Mouse (Mus musculus) spleen, adult 12 weeks (tissue): ENCODE data around the gene Wdr86.
"Not testable (repeated sequence)": the region's sequence is repeated elsewhere in the genome, so short reads cannot be mapped to it uniquely, and the experiment has no call there.

ENCODE experiments used
- DNase-seq: peaks from one replicate; pipeline ENCODE4 v3.0.0; 2022; ENCODE audit warnings: low spot score

The Wdr86 gene

DNA sequence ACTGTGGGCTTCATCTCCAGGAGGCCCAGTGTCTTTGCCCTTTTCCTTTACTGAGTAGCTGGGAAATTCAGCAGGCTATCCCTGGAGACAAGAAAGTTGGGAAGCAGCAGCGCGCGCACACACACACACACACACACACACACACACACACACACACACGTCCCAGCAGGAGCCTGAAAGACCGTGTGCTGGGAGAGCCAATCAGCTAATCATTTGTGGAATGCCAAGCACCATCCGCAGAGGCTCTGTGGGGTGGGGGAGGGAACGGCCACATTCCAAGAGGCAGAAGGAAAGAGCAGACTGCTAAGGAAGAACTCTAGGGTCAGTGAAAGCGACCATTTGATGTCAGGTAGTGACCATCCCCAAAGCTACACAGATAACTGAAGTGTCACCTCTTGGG is 2.6 kb upstream of the Wdr86 start:
- DNase-seq, result no peak

DNA sequence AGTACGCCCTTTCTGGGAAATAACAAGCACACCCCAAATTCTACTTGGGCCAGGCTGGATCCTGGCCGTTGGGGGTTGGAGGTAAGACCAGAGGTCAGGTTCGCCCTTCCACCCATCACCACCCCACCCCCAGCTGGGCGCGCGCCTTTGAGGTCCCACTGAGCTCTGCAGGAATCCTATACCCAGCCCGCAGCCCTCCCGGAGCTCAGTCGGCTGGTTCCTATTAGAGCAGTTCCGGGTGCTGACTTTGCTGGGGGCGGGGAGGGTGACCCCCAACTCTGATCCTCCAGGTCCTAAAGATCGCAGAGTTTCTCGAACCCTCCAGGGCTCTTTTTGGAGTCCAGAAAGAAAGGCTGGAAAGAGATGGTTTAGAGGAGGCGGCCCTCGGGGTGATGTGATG is 459 bp upstream of the Wdr86 start:
- DNase-seq, result no peak

DNA sequence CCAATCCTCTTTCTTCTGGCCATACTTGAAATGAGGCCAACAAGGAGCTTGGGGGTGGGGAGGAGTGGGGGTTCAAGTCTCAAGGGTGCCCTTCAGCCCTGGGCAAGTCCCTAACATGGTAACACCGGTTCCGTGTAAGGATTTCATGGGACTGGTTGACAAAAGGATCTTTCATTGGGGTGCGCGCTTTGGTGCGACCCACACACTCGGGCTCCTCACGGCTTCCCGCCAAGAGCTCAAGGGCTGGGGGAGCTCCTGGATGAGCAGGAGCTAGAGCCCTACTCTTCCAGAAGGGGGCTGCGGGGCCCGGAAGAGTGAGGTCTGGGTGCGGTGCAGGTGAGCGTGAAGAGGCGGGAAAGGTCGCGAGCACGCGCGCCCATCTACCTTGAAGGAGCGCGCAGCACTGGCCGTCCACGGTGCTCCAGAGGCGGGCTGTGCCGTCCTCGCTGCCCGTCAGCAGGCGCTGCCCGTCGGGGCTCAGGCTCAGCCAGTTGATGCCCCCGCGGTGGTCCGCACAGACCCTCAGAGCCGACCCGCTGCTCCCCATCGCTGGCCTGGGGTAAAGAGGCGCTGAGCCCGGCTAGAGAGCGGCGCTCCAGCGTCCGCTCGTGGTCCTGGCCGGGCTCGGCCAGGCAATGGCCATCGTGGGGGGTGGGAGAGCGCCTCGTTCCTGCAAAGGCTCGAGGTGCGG is 585 bp downstream of the Wdr86 start:
- DNase-seq, result no peak

DNA sequence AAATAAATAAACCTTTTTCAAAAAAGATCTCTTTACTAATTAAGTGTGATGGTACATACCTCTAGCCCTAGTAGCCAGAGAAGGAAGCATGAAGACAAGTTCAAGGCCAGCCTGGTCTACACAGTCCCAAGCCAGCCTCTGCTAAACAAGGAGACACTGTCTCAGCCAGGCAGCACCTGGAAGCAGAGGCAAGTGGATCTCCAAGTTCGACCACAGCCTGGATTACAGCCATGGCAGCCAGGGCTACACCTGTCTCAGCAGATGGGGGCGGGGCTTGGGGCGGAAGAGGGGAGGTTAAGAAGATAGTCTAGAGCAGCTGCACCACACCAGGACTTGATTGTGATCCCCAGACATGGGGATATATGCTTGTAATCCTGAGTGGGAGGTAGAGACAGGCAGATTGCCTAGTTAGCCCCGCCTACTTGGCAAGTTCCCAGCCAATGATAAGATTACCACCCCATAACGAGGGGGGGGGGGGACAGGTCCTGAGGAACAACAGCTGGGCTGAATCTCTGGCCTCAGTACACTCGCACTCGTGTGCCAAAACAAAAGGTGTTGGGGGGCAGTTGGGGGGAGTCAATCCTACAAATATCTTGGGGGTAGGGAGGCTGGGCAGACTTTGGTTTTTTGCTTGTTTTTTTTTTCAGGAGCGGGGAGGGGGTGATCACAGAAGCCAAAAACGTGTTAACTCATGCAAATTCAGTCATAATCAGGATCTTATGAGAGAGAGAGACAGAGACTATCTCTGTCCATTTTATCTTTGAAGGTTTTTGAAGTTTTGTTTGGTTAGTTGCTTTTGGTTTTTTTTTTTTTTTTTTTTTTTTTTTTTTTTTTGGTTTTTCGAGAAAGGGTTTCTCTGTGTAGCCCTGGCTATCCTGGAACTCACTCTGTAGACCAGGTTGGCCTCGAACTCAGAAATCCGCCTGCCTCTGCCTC is 3.4 kb downstream of the Wdr86 start:
- no peak for DNase-seq

DNA sequence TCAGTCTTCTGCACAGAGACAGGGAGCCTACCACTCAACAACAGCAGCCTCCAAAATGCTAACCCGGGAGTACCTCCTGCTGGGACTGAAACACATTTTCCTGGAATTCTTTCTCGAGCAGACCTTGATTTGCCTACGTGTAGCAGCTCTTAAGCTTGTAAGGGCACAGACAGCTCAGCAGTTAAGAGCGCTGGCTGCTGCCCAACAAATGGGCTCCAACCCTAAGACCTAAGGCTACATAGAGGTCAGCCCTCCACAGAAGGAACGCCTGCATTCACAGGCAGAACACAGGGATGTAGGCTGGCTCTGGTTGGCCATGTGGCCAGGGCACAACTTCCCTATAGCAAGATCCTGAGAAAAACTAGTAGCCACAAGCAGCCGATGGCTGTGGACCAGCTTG is 4.6 kb downstream of the Wdr86 start:
- no peak for DNase-seq

DNA sequence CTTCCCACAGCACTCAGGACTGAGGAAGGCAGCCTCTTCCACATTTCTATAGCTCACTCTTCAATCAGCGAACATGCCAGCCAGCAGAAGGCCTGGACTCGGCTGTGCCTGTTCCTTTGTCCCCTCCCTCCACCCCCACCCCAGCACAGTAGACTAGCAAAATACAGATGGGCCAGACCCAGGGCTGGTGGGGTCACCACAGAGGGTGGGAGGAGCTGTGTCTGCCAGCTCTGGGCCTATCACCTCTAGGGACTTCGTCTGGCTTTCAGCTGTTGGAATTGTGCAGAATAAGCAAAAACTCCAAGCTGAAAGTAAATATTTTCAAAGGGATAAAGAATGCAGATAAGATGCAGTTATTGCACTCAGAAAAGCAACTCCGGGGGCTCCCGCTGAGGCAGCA is 5.7 kb downstream of the Wdr86 start:
- DNase-seq, result no peak

DNA sequence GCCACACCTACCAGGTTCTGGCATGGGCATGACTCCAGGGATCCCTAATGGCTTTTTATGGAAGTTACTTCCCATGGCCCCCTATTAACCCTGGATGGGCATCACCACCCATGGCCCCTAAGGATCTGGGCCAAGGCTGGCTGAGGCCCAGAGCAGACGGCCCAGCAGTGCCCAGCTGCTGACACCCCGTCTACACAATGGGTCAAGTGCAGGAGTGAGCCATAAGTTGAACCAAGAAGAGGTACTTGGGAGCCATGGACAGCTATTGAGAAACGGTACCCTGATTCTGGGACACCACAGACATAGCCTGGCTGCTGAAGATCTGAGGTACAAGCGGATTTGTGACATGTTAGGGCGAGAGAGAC is 6.3 kb downstream of the Wdr86 start:
- DNase-seq, result no peak

DNA sequence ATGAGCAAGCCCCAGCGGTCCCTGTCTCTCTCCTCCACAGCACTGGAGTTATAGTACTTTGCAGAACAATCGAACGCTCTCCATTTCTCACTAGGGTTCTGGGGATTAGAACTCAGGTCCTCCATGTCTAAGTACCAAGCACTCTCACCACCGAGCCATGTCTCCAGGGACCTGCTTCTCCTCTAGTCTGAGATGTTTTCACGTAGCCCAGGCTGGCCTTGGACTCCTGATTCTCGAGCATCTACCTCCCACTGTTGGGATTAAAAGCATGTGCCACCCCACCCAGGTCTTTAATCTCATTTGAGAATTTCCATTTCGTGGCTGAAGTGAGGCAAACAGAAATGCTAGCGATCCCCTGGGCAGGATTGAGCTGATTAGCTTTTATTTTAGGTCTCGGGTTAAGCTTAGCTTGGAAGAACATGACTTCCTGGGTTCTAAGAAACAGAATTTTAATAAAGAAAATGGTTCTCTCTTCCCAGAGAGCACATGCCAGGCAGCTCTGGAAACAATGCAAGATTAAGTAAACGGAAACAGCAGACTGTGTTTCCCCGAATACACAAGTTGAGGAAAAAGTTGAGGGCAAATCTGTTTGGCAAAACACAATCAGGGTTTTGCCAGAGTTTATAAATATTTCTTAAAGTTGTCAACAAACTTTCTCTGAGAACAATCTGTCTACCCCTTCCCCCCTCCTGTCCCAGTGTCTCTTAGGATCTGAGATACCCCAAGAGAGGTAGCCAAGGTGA is 6.8 kb downstream of the Wdr86 start:
- no peak for DNase-seq

DNA sequence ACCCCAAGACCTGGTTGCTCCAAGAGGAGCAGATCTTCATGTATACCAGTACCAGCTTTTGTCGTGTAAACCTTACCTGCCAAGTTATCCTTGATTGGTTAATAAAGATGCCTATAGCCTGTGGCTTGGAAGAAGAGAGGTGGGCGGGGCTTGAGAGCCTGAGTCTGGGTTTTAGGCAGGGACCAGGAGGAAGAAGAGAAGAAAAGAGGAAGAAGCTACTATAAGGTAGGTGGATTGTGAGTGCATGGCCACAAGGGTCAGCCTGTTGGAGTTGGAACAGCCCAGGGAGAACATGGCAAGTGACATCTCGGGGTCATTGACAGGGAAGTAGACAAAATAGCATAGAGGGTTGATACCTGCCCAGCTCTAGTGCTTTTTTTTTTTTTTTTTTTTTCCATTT is 10.7 kb downstream of the Wdr86 start:
- DNase-seq, result no peak

DNA sequence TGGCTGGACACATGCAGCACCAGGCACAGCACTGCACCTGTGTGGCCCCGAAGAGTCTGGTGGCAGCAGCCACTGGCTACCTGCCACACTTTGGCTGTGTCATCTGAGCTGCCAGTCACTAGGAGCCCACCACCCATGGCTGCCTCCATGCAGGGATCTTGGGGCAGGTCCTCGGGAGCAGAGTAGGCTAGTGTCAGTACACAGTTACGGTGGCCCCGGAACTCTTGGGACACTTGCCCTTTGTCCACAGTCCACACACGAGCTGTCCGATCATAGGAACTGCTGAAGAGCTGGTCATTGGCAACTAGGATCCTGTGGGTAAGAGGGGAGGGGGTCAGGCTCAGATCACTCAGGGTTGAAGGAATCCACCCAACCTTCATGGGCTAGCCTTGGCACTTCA is 12.5 kb downstream of the Wdr86 start:
- no peak for DNase-seq

DNA sequence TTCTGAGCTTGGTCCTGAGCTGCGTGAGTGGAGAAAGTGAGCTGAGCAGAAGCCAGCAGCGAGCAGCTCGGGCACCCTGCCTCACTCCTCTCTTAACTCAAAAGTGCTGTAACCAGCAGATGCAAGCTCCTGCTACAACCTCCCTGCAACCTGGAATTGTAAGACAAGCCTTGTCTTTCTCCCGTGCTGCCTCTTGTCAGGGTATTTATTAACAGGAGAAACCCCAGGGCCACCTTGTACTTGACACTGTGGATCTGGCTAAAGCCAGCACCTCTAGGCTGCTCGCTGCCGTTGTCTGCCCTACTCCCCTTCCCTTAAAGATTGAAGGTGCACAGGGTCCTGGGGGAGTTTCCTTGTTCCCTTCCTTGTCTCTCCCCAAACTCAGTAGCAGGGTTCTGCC is 16.5 kb downstream of the Wdr86 start:
- no peak for DNase-seq

DNA sequence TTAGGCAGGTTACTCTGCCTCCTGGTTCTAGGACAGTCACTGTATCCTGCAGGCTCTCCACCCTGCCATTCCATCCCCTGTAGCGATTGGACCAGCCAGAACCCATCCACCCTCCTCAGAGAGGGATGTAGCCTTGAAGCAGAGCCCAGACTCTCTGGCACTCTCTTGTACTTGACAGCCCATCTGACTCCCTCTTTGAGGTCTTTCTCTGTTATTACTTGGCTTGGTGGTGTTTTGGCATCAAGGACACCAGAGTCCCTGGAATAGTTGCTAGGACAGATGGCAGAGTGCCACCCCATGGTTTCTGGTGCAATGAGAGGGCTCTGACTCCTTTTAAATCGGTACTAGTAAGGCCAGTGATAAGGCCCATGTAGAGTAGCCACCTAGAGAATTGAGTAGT is 17.3 kb downstream of the Wdr86 start:
- DNase-seq, result no peak

DNA sequence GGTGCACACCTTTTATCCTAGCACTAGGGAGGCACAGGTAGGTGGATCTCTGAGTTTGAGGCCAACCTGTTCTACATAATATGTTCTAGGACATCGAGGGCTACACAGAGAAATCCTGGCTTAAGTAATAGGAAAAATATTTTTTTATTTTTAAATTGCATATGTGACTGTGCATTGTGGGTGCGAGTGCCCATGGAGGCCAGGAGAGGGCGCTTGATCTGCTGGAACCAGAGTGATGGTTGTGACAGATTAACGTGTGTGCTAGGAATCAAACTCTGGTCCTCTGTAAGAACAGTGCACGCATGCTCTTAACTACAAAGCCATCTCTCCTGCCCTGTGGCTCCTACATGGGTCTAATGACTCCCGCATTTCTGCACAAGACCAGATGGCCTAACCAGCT is 18.9 kb downstream of the Wdr86 start:
- DNase-seq, result no peak

DNA sequence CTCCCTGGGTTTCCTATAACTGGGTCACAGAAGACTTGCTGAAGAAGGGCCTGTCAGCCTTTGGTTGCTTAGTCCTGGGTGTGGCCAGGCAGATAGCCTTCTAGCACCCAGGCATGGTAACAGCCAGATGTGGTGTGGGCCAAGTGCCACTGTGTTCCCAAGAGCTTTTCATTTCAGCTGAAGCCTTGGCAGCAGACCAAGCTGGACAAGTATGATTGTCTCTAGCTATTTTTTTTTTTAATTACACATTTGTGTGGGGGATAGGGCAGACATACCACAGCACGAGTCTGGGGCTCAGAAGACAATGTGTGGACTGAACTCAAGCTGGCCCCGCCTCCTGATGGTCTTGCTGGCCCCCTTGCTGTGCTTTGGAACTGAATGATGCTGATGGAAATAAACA is 20.6 kb downstream of the Wdr86 start:
- DNase-seq, result no peak

DNA sequence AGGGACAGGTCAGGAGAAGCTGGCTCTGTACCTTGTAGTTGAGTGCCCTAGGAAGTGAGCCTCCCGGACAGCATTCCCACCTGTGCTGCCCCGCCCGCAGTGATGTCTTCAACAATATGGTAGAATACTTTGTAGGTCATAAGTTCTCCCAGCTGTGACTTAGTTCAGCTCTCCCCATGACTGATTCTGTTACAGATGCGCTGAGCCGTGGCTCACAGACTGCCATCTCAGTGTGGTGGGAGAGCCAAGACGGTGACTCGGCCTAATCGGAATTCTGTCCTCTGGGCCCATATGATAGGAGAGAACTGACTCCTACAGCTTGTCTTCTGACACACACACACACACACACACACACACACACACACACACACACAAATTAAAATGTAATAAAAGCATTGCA is 25.9 kb downstream of the Wdr86 start:
- no peak for DNase-seq

DNA sequence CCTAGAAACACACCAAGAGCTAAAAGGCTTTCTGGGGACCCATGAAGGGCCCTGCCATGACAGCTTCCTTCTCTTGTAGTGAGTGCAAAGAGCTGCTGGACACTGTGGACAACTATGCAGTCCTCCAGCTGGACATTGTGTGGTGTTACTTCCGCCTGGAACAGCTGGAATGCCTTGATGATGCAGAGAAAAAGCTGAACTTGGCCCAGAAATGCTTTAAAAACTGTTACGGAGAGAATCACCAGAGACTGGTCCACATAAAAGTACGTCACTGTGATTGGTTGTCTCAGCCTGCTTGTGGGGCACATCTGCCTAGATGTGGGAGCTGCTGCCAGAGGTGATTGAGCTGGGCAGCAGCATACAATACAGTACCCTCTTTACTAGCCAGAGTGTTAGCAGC is 29.3 kb downstream of the Wdr86 start:
- no peak for DNase-seq

DNA sequence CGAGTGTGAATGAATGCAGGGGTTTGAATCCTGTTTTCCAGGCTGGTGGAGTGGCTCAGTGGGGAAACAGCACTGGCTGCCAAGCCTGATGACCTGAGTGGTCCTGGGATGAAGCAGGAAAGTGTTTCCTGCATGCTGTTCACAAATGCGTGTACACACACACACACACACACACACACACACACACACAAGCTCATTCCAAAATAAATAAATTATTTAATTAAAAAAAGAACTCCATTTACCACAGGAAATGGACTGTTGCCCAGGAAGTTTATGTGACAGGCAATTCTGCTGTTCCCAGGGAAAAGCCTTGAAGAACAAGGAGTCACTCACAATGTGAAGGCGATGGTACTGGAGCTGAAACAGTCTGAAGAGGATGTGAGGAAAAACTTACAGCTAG is 33.8 kb downstream of the Wdr86 start:
- DNase-seq, result no peak

DNA sequence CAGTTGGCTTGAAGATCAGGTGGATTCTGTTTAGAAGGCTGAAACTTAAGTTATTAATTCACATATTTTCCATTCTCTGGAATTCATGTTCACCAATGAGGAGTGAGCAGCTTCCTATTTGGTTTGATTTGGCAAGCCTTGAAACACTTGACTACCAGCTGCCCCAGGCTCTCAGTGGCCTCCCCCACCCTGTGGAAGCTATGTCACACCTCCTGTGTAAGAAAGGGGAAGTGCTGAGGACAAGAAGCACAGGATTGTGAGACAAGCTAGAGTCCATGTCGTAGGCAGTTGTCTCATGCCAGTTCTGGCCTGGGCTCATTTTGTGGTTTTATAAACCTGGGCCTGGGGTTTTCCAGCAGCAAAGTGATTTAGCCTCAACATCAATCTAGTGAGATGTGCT is 42.8 kb downstream of the Wdr86 start:
- peak; percentile 29 for DNase-seq

DNA sequence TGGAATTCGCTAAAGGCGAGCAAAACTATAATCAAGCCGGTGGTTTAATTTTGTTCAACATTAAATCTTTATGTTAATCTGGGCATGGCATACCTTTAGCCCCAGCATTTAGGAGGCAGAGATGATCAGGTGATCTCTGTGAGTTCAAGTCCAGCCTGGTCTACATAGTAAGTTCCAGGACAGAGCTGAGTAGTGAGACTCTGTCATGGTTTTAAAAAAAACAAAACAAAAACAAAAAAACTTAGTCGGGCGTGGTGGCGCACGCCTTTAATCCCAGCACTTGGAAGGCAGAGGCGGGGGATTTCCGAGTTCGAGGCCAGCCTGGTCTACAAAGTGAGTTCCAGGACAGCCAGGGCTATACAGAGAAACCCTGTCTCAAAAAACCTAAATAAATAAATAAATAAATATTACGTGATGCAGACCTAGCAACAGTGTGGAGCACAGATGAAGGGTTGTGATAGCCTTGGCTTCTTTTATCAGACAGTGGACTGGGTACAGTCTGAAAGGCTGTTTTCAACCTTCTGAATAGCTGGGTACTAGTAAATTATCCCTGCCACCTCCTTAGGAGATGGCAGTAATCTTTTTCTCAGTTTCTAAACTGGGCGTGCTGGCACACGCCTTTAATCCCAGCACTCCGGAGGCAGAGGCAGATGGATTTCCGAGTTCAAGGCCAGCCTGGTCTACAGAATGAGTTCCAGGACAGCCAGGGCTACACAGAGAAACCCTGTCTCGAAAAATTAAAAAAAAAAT is 43.7 kb downstream of the Wdr86 start:
- DNase-seq, result not testable (repeated sequence)

DNA sequence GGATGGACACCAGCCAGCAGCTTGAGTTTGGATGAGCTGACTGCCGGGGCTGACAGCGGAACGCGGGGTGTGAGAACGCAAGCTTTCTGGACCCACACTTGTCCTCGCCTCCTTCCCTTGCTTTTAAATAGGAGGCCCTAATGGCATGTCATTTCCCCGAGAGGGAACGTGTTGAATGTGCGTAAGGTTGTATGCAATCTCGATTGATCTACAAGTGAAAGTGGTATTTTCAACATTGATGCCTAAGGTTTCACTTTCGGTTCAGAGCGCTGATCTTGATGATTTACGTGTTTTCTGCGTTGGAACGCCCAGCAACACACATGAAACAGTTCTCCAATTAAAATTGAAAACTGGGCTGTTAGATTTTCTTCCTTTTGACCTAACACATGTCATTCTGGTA is 44.4 kb downstream of the Wdr86 start:
- peak; percentile 67 for DNase-seq

DNA sequence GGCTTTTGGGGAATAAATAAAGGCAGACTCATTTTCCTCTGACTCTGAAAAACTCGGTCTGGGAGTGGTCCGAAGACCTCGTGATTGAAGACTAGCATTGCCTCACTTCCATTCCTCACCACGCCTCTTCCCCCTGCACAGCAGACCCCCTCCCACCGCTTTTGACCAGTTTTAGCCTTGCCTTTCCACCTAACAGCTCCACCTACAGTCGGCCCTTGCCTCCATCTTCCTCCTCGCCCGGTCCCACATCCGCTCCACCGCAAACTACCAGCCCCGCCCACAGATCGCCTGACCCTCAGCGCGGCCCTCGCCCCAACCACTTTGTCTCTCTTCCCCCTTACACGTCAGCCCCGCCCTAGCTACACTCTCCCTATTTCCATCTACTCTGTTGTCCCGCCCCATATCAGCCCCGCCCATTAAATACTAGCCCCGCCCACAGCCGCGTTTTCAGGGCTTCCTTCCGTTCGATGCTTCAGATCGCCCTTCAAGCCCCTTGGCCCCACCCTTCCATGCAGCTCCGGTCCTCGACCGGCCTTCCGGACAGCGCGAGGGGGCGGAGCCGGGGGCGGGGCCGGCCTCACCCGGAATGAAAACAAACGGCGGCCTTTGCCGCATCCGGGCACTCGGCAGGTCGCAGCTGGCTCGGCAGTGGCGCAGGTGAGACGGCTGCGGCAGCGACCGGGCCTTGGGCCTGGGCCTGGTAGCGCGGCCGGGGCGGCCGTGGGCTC is 45.0 kb downstream of the Wdr86 start, which contains the start of gene Nub1:
Gene Nub1 (plus strand): TSS at position 167 of the 728 bp plus-strand sequence.
- peak; percentile 94 for DNase-seq
